Mouse (Mus musculus): ENCODE results near the gene Wnt3a. TPM values are rescaled to one million over a fixed set of nuclear protein-coding genes. Genes with fewer than 3 reads are reported as not detected.

The Wnt3a gene
- polyA plus RNA-seq, 1 experiment = not detected

DNA sequence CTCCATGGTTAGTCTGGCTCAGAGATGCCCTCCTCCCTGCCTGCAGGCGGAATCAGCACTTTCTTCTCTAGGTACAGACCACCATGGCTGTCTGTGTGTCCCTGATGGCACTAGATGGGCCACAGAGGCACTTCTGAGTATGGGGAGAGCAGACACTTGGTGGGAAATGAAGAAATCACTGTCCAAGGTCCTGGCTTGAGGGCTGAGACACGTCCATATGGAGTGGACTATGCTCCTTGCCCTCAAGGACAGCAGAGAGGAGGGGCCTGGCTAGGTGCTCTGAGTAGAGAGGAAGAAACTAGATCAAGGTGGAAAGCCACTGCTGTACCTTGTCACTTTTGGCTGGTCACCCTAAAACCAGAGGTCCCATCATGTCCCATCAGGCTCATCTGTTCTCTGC, 13.7 kb downstream of the Wnt3a start:
- H3K36me3 ChIP-seq (ENCODE audit: control insufficient read depth, insufficient read depth) = no peaks in the 10 kb centered on the region
- no peak overlapping the region for H3K4me3 ChIP-seq
- H3K27me3 ChIP-seq (ENCODE audit: control insufficient read depth, insufficient read depth, insufficient read length) = peaks cover 43% of the 10 kb centered on the region
- TF ChIP-seq TCF12 (IDR thresholded peaks at IDR 0.05; ENCODE audit: insufficient read depth, poor library complexity, severe bottlenecking) = no peak
- TF ChIP-seq MAX (IDR thresholded peaks at IDR 0.05; ENCODE audit: low read depth) = no peak
- no peak for TF ChIP-seq MYOD1 (IDR thresholded peaks at IDR 0.05; ENCODE audit: control insufficient read depth in 1 of 3, insufficient read length in 2 of 3, low read depth in 2 of 3)
- no peak for TF ChIP-seq POLR2AphosphoS2 (IDR thresholded peaks at IDR 0.05; ENCODE audit: insufficient read length, low read depth)
- TF ChIP-seq SRF (IDR thresholded peaks at IDR 0.05; ENCODE audit: control insufficient read depth, insufficient read length, low read depth) = no peak
- H3ac ChIP-seq (ENCODE audit: control insufficient read depth, insufficient read length) = no peak overlapping the region
- no peak overlapping the region for H3K4me2 ChIP-seq (ENCODE audit: low read depth)
- no peaks in the 10 kb centered on the region for H3K79me2 ChIP-seq (ENCODE audit: control insufficient read depth, insufficient read depth)

DNA sequence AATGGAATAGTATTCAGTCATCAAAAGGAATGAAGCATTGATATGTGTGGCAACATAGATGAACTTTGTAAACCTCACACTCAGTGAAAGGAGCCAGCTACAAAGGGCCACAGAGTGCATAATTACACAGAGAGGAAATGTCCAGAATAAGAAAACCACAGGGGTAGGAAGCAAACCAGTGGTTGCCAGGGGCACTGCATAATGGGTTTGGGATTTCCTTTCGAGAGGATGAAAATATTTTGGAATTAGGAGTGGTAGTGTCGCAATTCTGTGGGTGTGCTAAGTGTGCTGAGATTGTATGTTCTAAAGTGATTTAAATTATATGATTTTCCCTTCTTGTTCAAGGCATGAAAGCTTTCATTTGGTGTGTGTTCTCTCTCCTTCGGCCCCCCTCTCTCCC, 16.4 kb downstream of the Wnt3a start:
- no peak for TF ChIP-seq TCF12 (IDR thresholded peaks at IDR 0.05; ENCODE audit: insufficient read depth, poor library complexity, severe bottlenecking)
- no peak for TF ChIP-seq SRF (IDR thresholded peaks at IDR 0.05; ENCODE audit: control insufficient read depth, insufficient read length, low read depth)
- TF ChIP-seq MYOD1 (IDR thresholded peaks at IDR 0.05; ENCODE audit: control insufficient read depth in 1 of 3, insufficient read length in 2 of 3, low read depth in 2 of 3) = no peak
- TF ChIP-seq USF1 (IDR thresholded peaks at IDR 0.05; ENCODE audit: low read depth) = no peak
- no peak for TF ChIP-seq REST (IDR thresholded peaks at IDR 0.05; ENCODE audit: insufficient read depth, insufficient read length)
- TF ChIP-seq POLR2A (IDR thresholded peaks at IDR 0.05; ENCODE audit: insufficient read length, low read depth) = no peak
- TF ChIP-seq MYOG (IDR thresholded peaks at IDR 0.05; ENCODE audit: control insufficient read depth in 1 of 3, insufficient read depth in 1 of 3, insufficient read length in 2 of 3, low read depth in 2 of 3) = no peak
- no peak for TF ChIP-seq POLR2AphosphoS2 (IDR thresholded peaks at IDR 0.05; ENCODE audit: insufficient read length, low read depth)
- TF ChIP-seq E2F4 (IDR thresholded peaks at IDR 0.05; ENCODE audit: insufficient read depth) = no peak
- no peak for TF ChIP-seq CEBPB (IDR thresholded peaks at IDR 0.05; ENCODE audit: insufficient read depth, poor library complexity, severe bottlenecking)
- no peak for TF ChIP-seq MAX (IDR thresholded peaks at IDR 0.05; ENCODE audit: low read depth)
- Histone ChIP-seq H3K36me3 (ENCODE audit: control insufficient read depth, insufficient read depth) (no peaks in the 10 kb centered on the region), H3K4me3 (no peak overlapping the region), H3K27me3 (ENCODE audit: control insufficient read depth, insufficient read depth, insufficient read length) (peaks cover 21% of the 10 kb centered on the region), H3K4me2 (ENCODE audit: low read depth) (no peak overlapping the region), H3ac (ENCODE audit: control insufficient read depth, insufficient read length) (no peak overlapping the region), H3K79me2 (ENCODE audit: control insufficient read depth, insufficient read depth) (no peaks in the 10 kb centered on the region)

DNA sequence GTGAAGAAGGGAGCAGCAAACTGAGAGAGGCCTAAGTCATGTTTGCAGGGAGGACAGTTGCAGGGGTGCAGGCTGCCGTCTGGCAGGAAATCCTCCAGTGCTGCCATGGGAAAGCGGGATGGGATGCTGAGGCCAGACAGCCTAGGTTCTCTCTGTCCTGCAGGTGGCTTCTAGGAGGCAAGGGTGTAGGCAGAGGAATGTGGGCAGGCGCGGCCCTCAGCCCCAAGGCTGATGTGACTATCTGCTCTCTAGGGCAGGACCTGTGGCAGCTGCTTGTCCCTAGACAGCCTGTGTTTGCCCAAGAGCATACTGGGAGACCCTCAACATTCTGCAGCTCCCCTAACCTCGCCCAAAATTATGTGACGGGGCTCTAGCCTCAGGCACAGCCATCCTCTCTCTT, 23.8 kb downstream of the Wnt3a start:
- no peaks in the 10 kb centered on the region for H3K36me3 ChIP-seq (ENCODE audit: control insufficient read depth, insufficient read depth)
- TF ChIP-seq USF1 (IDR thresholded peaks at IDR 0.05; ENCODE audit: low read depth) (no peak), POLR2A (IDR thresholded peaks at IDR 0.05; ENCODE audit: insufficient read length, low read depth) (no peak), POLR2AphosphoS2 (IDR thresholded peaks at IDR 0.05; ENCODE audit: insufficient read length, low read depth) (no peak), TCF12 (IDR thresholded peaks at IDR 0.05; ENCODE audit: insufficient read depth, poor library complexity, severe bottlenecking) (no peak), MYOD1 (IDR thresholded peaks at IDR 0.05; ENCODE audit: control insufficient read depth in 1 of 3, insufficient read length in 2 of 3, low read depth in 2 of 3) (no peak), SRF (IDR thresholded peaks at IDR 0.05; ENCODE audit: control insufficient read depth, insufficient read length, low read depth) (no peak), REST (IDR thresholded peaks at IDR 0.05; ENCODE audit: insufficient read depth, insufficient read length) (no peak), MAX (IDR thresholded peaks at IDR 0.05; ENCODE audit: low read depth) (no peak), MYOG (IDR thresholded peaks at IDR 0.05; ENCODE audit: control insufficient read depth in 1 of 3, insufficient read depth in 1 of 3, insufficient read length in 2 of 3, low read depth in 2 of 3) (no peak), CEBPB (IDR thresholded peaks at IDR 0.05; ENCODE audit: insufficient read depth, poor library complexity, severe bottlenecking) (no peak), TCF3 (IDR thresholded peaks at IDR 0.05; ENCODE audit: insufficient read length, low read depth) (no peak), E2F4 (IDR thresholded peaks at IDR 0.05; ENCODE audit: insufficient read depth) (no peak)
- no peak overlapping the region for H3ac ChIP-seq (ENCODE audit: control insufficient read depth, insufficient read length)
- no peaks in the 10 kb centered on the region for H3K79me2 ChIP-seq (ENCODE audit: control insufficient read depth, insufficient read depth)
- H3K4me3 ChIP-seq = no peak overlapping the region
- H3K27me3 ChIP-seq (ENCODE audit: control insufficient read depth, insufficient read depth, insufficient read length) = peaks cover 54% of the 10 kb centered on the region
- H3K4me2 ChIP-seq (ENCODE audit: low read depth) = no peak overlapping the region

DNA sequence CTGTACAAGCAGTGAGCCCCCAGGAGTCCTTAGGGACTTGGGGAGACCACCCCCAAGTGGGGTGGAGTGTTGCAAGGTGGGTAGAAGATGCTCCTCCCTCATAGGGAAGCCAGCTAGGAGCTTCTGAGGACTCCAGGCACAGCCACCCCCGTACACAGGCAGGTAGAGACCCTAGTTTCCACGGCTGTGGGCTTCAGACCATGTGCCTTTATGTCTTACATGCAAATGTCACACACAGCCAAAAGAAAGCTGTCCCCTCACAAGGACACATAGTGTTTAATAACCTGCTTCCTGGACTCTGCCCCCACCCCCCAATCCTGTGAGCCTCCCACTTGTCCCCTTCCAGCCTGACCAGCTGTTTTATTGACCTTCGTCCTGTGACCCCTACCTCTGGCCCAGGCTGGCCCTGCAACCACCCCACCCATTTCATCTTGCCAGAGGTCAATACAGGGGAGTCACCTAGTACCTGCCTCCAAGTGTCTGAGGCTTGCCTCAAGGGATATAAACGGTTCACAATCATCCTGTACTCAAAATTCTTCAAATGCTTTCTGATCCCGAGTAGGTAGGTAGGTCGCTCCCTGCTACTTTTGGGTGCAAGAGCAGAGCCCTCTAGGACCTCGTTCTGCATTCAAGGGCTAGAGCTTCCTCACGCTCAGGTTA, 25.3 kb downstream of the Wnt3a start:
- Histone ChIP-seq H3ac (ENCODE audit: control insufficient read depth, insufficient read length) (no peak overlapping the region), H3K36me3 (ENCODE audit: control insufficient read depth, insufficient read depth) (no peaks in the 10 kb centered on the region), H3K27me3 (ENCODE audit: control insufficient read depth, insufficient read depth, insufficient read length) (peaks cover 66% of the 10 kb centered on the region), H3K4me2 (ENCODE audit: low read depth) (no peak overlapping the region), H3K79me2 (ENCODE audit: control insufficient read depth, insufficient read depth) (no peaks in the 10 kb centered on the region), H3K4me3 (no peak overlapping the region)
- TF ChIP-seq MAX (IDR thresholded peaks at IDR 0.05; ENCODE audit: low read depth) = no peak
- no peak for TF ChIP-seq USF1 (IDR thresholded peaks at IDR 0.05; ENCODE audit: low read depth)

DNA sequence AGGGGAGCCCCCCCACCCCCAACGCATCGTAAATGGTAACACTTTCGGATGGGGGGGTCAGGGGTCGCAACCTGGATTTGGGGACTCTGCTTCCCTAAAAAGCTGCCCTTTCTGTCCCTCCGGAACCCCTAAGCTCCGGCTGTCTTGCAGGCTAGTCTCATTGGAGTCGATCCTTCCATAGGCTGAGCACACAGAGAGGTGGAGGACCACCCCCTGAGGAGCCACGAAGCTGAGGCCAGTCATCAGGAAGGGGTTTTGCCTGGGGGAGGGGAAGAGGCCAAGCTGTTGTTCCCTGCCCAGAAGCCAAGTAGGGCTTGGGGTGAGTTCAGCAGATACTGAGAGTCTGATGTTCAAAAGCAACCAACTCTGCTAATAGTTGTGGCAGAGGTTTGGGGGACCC, 26.0 kb downstream of the Wnt3a start:
- H3K79me2 ChIP-seq (ENCODE audit: control insufficient read depth, insufficient read depth) = no peaks in the 10 kb centered on the region
- no peak overlapping the region for H3ac ChIP-seq (ENCODE audit: control insufficient read depth, insufficient read length)
- no peak overlapping the region for H3K4me3 ChIP-seq
- H3K36me3 ChIP-seq (ENCODE audit: control insufficient read depth, insufficient read depth) = no peaks in the 10 kb centered on the region
- peak overlapping the region; percentile 38 for H3K4me2 ChIP-seq (ENCODE audit: low read depth)
- TF ChIP-seq TCF12 (IDR thresholded peaks at IDR 0.05; ENCODE audit: insufficient read depth, poor library complexity, severe bottlenecking) (no peak), MAX (IDR thresholded peaks at IDR 0.05; ENCODE audit: low read depth) (no peak), USF1 (IDR thresholded peaks at IDR 0.05; ENCODE audit: low read depth) (no peak), E2F4 (IDR thresholded peaks at IDR 0.05; ENCODE audit: insufficient read depth) (no peak), REST (IDR thresholded peaks at IDR 0.05; ENCODE audit: insufficient read depth, insufficient read length) (no peak)
- peaks cover 73% of the 10 kb centered on the region for H3K27me3 ChIP-seq (ENCODE audit: control insufficient read depth, insufficient read depth, insufficient read length)
